Mouse (Mus musculus) midbrain, embryonic 13.5 days (tissue): ENCODE measurements around the gene Banp. TPM values are rescaled to one million over a fixed set of nuclear protein-coding genes. Genes with fewer than 3 reads are reported as not detected.
A peak's percentile ranks its signal among the peaks of the same experiment; 100 is the strongest.

Experiments used
- ATAC-seq: fragments of 200-750 bp; cut with Nextera tagmentation; 2 replicates; pipeline ENCODE4 v1.8.0; 2017; ENCODE audit warnings: mild to moderate bottlenecking, moderate TSS enrichment, moderate library complexity
- H3K27ac ChIP-seq: fragments of 300-500 bp; sonication (generic); 2 replicates; pipeline ENCODE4 v1.5.1; 2015; ENCODE audit warnings: inconsistent platforms, mild to moderate bottlenecking, moderate library complexity
- H3K27me3 ChIP-seq: fragments of 300-500 bp; sonication (generic); 2 replicates; pipeline ENCODE4 v1.6.1; 2015; ENCODE audit warnings: mild to moderate bottlenecking, inconsistent platforms
- H3K36me3 ChIP-seq: fragments of 300-500 bp; sonication (generic); 2 replicates; pipeline ENCODE4 v1.6.1; 2015; ENCODE audit warnings: mild to moderate bottlenecking, inconsistent platforms
- H3K4me1 ChIP-seq: fragments of 300-500 bp; sonication (generic); replicated peaks from 2 replicates; pipeline ENCODE4 v1.6.1; 2015; ENCODE audit warnings: inconsistent platforms
- H3K4me2 ChIP-seq: fragments of 300-500 bp; sonication (generic); replicated peaks from 2 replicates; pipeline ENCODE4 v1.6.1; 2015; ENCODE audit warnings: moderate library complexity, mild to moderate bottlenecking, inconsistent platforms
- H3K4me3 ChIP-seq: fragments of 300-500 bp; sonication (generic); replicated peaks from 2 replicates; pipeline ENCODE4 v1.5.1; 2015; ENCODE audit warnings: mild to moderate bottlenecking, inconsistent platforms
- H3K9ac ChIP-seq: fragments of 300-500 bp; sonication (generic); replicated peaks from 2 replicates; pipeline ENCODE4 v1.6.1; 2015; ENCODE audit warnings: mild to moderate bottlenecking, inconsistent platforms
- H3K9me3 ChIP-seq: fragments of 300-500 bp; sonication (generic); 2 replicates; pipeline ENCODE4 v1.6.1; 2016; ENCODE audit warnings: mild to moderate bottlenecking, inconsistent platforms
- WGBS: fragments of 180-500 bp; shearing (Covaris S2); methylation state at CpG from one replicate; pipeline ENCODE4 v1.1.7; 2015; 5-methylcytosine and 5-hydroxymethylcytosine counted together
- polyA plus RNA-seq: library from polyadenylated mRNA; unstranded; fragments of >200 nt; fragmentation: Nextera tagmentation; extraction: Ambion mirVana; gene quantifications from 2 replicates; pipeline ENCODE4 v1.2.1, GENCODE M21; 2015

Gene Banp
- polyA plus RNA-seq, 1 experiment from 2014 or later: 62.4 TPM

GRCm38 (mm10) chr8:121995895-121996294 lies 46.3 kb downstream of the Banp start:
- Histone ChIP-seq H3K27ac (no peak overlapping the region), H3K36me3 (peaks cover 83% of the 10 kb centered on the region), H3K27me3 (no peaks in the 10 kb centered on the region), H3K9ac (no peak overlapping the region), H3K4me2 (no peak overlapping the region), H3K9me3 (no peaks in the 10 kb centered on the region), H3K4me1 (no peaks in the 10 kb centered on the region), H3K4me3 (no peak overlapping the region)
- 92% methylated on average over 3 of the region's 3 CpGs for WGBS
- ATAC-seq: no peak

DNA sequence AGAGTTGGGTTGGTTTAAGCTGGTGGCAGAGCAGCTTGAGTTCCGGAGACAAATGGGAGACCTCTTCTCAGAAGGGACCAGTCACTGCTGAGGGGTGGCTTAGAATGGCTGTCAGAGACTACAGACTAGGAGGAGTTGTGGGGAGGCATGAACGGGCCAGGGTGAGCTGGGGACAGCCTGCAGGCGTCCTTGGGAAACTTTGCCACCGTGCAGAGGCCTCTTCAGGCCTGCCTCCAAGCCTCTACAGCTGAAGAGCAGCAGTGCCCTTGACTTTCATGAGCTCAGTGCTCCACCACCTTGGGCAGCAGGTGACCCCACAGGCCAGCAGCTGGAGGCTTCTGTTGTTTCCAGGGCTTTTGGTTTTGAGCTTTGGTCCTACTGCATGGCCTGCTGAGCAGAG lies 49.1 kb downstream of the Banp start:
- H3K27ac ChIP-seq: no peak overlapping the region
- H3K27me3 ChIP-seq: no peaks in the 10 kb centered on the region
- ATAC-seq: no peak
- H3K36me3 ChIP-seq: peaks cover 82% of the 10 kb centered on the region
- peaks cover 1% of the 10 kb centered on the region; the same call in 1 of the 2 replicates for H3K4me1 ChIP-seq
- H3K4me3 ChIP-seq: no peak overlapping the region
- WGBS: 93% methylated on average over 4 of the region's 4 CpGs
- no peak overlapping the region for H3K4me2 ChIP-seq
- no peak overlapping the region for H3K9ac ChIP-seq
- no peaks in the 10 kb centered on the region for H3K9me3 ChIP-seq

GRCm38 (mm10) chr8:121999211-121999610 lies 49.7 kb downstream of the Banp start:
- Histone ChIP-seq H3K4me2 (no peak overlapping the region), H3K36me3 (peaks cover 84% of the 10 kb centered on the region)
- WGBS: 93% methylated on average over 5 of the region's 5 CpGs

GRCm38 (mm10) chr8:122001339-122002115 lies 52.0 kb downstream of the Banp start:
- H3K4me1 ChIP-seq: peaks cover 7% of the 10 kb centered on the region
- H3K4me2 ChIP-seq: no peak overlapping the region
- H3K9ac ChIP-seq: no peak overlapping the region
- WGBS: 94% methylated on average over 15 of the region's 15 CpGs
- no peaks in the 10 kb centered on the region for H3K27me3 ChIP-seq
- peaks cover 85% of the 10 kb centered on the region for H3K36me3 ChIP-seq
- H3K9me3 ChIP-seq: no peaks in the 10 kb centered on the region
- no peak overlapping the region for H3K4me3 ChIP-seq
- ATAC-seq: no peak
- H3K27ac ChIP-seq: no peak overlapping the region

More at GRCm38 (mm10) chr8:121999211-121999610, 49.7 kb downstream of the Banp start:
- no peaks in the 10 kb centered on the region for H3K9me3 ChIP-seq
- H3K9ac ChIP-seq: no peak overlapping the region
- ATAC-seq: no peak
- H3K4me3 ChIP-seq: no peak overlapping the region
- peaks cover 7% of the 10 kb centered on the region for H3K4me1 ChIP-seq
- no peak overlapping the region for H3K27ac ChIP-seq
- H3K27me3 ChIP-seq: no peaks in the 10 kb centered on the region

DNA sequence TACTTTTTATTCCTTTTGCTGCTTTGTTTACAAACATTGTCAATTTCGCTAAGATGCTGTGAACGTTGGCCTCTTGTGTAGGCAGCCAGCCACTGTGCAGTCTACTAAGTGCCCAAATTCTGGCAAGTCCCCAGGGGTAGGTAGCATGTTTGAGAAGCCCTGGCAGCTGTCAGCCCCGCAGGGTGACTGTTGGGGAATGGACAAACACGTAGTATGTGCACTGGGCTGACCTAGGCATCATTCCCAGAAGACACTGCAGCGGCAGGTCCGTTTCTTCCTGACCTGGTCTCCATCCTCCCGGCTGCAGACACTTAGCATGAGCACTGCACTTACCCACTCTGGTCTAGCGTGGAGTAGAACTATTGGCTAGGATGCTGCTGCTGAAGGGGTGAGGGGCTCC lies 54.1 kb downstream of the Banp start:
- Histone ChIP-seq H3K4me2 (no peak overlapping the region), H3K36me3 (peaks cover 83% of the 10 kb centered on the region), H3K9me3 (no peaks in the 10 kb centered on the region), H3K27ac (peak overlapping the region; percentile 49; the same call in 1 of the 2 replicates), H3K4me1 (peaks cover 7% of the 10 kb centered on the region), H3K9ac (no peak overlapping the region), H3K4me3 (no peak overlapping the region), H3K27me3 (no peaks in the 10 kb centered on the region)
- ATAC-seq: no peak
- 82% methylated on average over 8 of the region's 8 CpGs for WGBS

DNA sequence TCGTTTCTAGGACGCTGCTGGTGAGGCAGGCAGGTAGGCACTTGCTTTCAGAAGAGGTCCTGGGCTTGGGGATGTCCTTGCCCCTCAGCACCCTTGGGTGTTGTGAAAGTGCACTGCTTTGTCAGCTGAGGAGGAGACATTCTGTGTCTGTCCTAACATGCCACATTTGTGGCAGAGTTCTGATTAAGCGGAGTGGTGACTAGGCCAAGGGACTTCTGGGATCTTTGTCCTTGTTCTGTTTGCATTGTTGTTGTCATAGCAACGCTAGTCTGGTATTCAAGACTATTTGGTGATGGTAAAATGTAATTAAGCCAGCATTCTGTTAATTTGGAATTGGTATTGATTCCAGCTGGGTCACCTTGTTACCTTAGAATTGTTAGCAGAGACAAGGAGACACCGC lies 54.6 kb downstream of the Banp start:
- no peak overlapping the region for H3K4me2 ChIP-seq
- WGBS: 81% methylated on average over 5 of the region's 5 CpGs
- H3K9me3 ChIP-seq: no peaks in the 10 kb centered on the region
- H3K9ac ChIP-seq: 0 out of 2 replicates have a peak overlapping the region, but pooled peaks have one; percentile 32
- ATAC-seq: no peak
- peaks cover 7% of the 10 kb centered on the region for H3K4me1 ChIP-seq
- H3K36me3 ChIP-seq: peaks cover 83% of the 10 kb centered on the region
- no peaks in the 10 kb centered on the region for H3K27me3 ChIP-seq
- H3K4me3 ChIP-seq: no peak overlapping the region
- peak overlapping the region; percentile 49; the same call in 1 of the 2 replicates for H3K27ac ChIP-seq

- peaks cover 77% of the 10 kb centered on the region for H3K36me3 ChIP-seq
Measured at GRCm38 (mm10) chr8:122005422-122006204, 56.1 kb downstream of the Banp start.

GRCm38 (mm10) chr8:122006688-122007484 lies 57.3 kb downstream of the Banp start:
- Histone ChIP-seq H3K9ac (no peak overlapping the region), H3K9me3 (no peaks in the 10 kb centered on the region), H3K27ac (no peak overlapping the region), H3K4me1 (peaks cover 7% of the 10 kb centered on the region), H3K4me2 (no peak overlapping the region), H3K36me3 (peaks cover 73% of the 10 kb centered on the region), H3K4me3 (no peak overlapping the region), H3K27me3 (no peaks in the 10 kb centered on the region)
- 85% methylated on average over 13 of the region's 13 CpGs for WGBS
- no peak for ATAC-seq

More at GRCm38 (mm10) chr8:122005422-122006204, 56.1 kb downstream of the Banp start:
- H3K4me3 ChIP-seq: no peak overlapping the region
- H3K9me3 ChIP-seq: no peaks in the 10 kb centered on the region
- no peak overlapping the region for H3K9ac ChIP-seq
- peaks cover 7% of the 10 kb centered on the region for H3K4me1 ChIP-seq
- H3K4me2 ChIP-seq: no peak overlapping the region
- 82% methylated on average over 25 of the region's 25 CpGs for WGBS
- 0 out of 2 replicates have a peak, but pooled peaks have one; percentile 20 for ATAC-seq
- no peak overlapping the region for H3K27ac ChIP-seq
- no peaks in the 10 kb centered on the region for H3K27me3 ChIP-seq

GRCm38 (mm10) chr8:122008395-122008794 lies 58.8 kb downstream of the Banp start:
- peaks cover 7% of the 10 kb centered on the region for H3K4me1 ChIP-seq
- H3K27ac ChIP-seq: no peak overlapping the region
- no peak overlapping the region for H3K4me2 ChIP-seq
- no peak overlapping the region for H3K9ac ChIP-seq
- WGBS: 92% methylated on average over 5 of the region's 5 CpGs
- no peak for ATAC-seq
- no peaks in the 10 kb centered on the region for H3K27me3 ChIP-seq
- no peak overlapping the region for H3K4me3 ChIP-seq
- H3K9me3 ChIP-seq: no peaks in the 10 kb centered on the region
- H3K36me3 ChIP-seq: peaks cover 69% of the 10 kb centered on the region

DNA sequence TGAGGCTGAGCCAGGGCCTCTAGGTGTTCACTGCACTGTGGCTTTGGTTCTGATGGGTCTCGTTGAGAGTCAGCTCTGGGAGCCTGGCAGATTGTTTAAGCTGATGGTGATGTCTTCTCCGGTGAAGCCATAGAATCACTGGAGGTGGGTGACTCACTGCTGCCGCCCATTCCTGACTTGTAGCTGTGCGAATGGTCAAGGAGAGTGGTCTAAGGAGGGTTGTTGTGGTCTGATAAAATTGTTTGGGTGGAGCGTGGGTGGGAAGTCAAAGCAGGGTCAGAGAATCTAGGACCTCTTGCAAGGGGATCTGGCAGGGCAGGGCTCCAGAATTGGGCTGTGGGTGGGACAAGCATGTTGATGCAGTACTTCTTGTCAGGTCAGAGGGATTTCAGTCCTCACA lies 61.1 kb downstream of the Banp start:
- H3K36me3 ChIP-seq: peaks cover 64% of the 10 kb centered on the region

GRCm38 (mm10) chr8:122011066-122011588 lies 61.6 kb downstream of the Banp start:
- ATAC-seq: no peak
- H3K4me2 ChIP-seq: no peak overlapping the region
- no peak overlapping the region for H3K27ac ChIP-seq
- WGBS: 67% methylated on average over 7 of the region's 7 CpGs
- H3K4me3 ChIP-seq: no peak overlapping the region
- no peak overlapping the region for H3K9ac ChIP-seq
- no peaks in the 10 kb centered on the region for H3K27me3 ChIP-seq
- no peaks in the 10 kb centered on the region for H3K9me3 ChIP-seq
- H3K4me1 ChIP-seq: no peaks in the 10 kb centered on the region
- H3K36me3 ChIP-seq: peaks cover 62% of the 10 kb centered on the region

More for the DNA sequence above, 61.1 kb downstream of the Banp start:
- H3K4me1 ChIP-seq: no peaks in the 10 kb centered on the region
- H3K4me3 ChIP-seq: no peak overlapping the region
- no peak overlapping the region for H3K4me2 ChIP-seq
- 94% methylated on average over 5 of the region's 5 CpGs for WGBS
- H3K9me3 ChIP-seq: no peaks in the 10 kb centered on the region
- H3K27me3 ChIP-seq: no peaks in the 10 kb centered on the region
- ATAC-seq: no peak
- H3K27ac ChIP-seq: no peak overlapping the region
- H3K9ac ChIP-seq: no peak overlapping the region
